Mouse (Mus musculus): Measurements from ENCODE around the gene Arhgef19. TPM values are rescaled to one million over a fixed set of nuclear protein-coding genes. Genes with fewer than 3 reads are reported as not detected.

The Arhgef19 gene
- total and polyA plus RNA-seq, 2 experiments from 2014 or later, result 1.5 to 2.5 TPM

GRCm38 (mm10) chr4:141300196-141300595, 60.9 kb downstream of the Arhgef19 start:
- ATAC-seq (ENCODE audit: insufficient read depth, low read depth) (no peak), DNase-seq (ENCODE audit: low spot score) (no peak)
- H3K4me3 ChIP-seq (ENCODE audit: low read depth, low read length), result no peak overlapping the region
- H3K27ac ChIP-seq (ENCODE audit: low read depth), result no peak overlapping the region
- TF ChIP-seq EP300 (IDR thresholded peaks at IDR 0.05; ENCODE audit: low read depth) (no peak), CTCF (IDR thresholded peaks at IDR 0.05; ENCODE audit: low read depth) (no peak)
- WGBS, result 54% methylated on average over 4 of the region's 4 CpGs
- H3K4me2 ChIP-seq (ENCODE audit: low read depth, low read length), result no peak overlapping the region
- no peaks in the 10 kb centered on the region for H3K9me3 ChIP-seq (replicated peaks; ENCODE audit: control insufficient read depth, low read length)
- peaks cover 12% of the 10 kb centered on the region for H3K27me3 ChIP-seq (ENCODE audit: control insufficient read depth, insufficient read depth, low read length)
- no peaks in the 10 kb centered on the region for H3K36me3 ChIP-seq (replicated peaks; ENCODE audit: control insufficient read depth, insufficient read depth, low read length)
- H3K9ac ChIP-seq (replicated peaks; ENCODE audit: low read depth, low read length), result no peak overlapping the region
- peaks cover 8% of the 10 kb centered on the region; the same call in 1 of the 2 replicates for H3K4me1 ChIP-seq (ENCODE audit: control insufficient read depth, insufficient read depth)

GRCm38 (mm10) chr4:141301116-141301553, 61.8 kb downstream of the Arhgef19 start, which contains the start of gene Epha2:
Gene Epha2, plus strand, starts transcription at chr4:141301240.
- WGBS, result under 1% methylated on average over 34 of the region's 35 CpGs

GRCm38 (mm10) chr4:141301591-141302427, 62.5 kb downstream of the Arhgef19 start:
- DNase-seq (ENCODE audit: low spot score) (no peak), ATAC-seq (ENCODE audit: insufficient read depth, low read depth) (no peak; the same call in 1 of the 2 replicates)
- TF ChIP-seq CTCF (IDR thresholded peaks at IDR 0.05; ENCODE audit: low read depth) (no peak), EP300 (IDR thresholded peaks at IDR 0.05; ENCODE audit: low read depth) (no peak)

More at GRCm38 (mm10) chr4:141301116-141301553, 61.8 kb downstream of the Arhgef19 start, which contains the start of gene Epha2:
- TF ChIP-seq CTCF (IDR thresholded peaks at IDR 0.05; ENCODE audit: low read depth) (no peak), EP300 (IDR thresholded peaks at IDR 0.05; ENCODE audit: low read depth) (no peak)
- Histone ChIP-seq H3K36me3 (replicated peaks; ENCODE audit: control insufficient read depth, insufficient read depth, low read length) (no peaks in the 10 kb centered on the region), H3K9me3 (replicated peaks; ENCODE audit: control insufficient read depth, low read length) (no peaks in the 10 kb centered on the region), H3K4me3 (ENCODE audit: low read depth, low read length) (peak within 1 kb of the TSS; percentile 58), H3K4me2 (ENCODE audit: low read depth, low read length) (peak within 1 kb of the TSS; percentile 94), H3K27ac (ENCODE audit: low read depth) (peak within 1 kb of the TSS; percentile 11; the same call in 1 of the 2 replicates), H3K9ac (replicated peaks; ENCODE audit: low read depth, low read length) (peak within 1 kb of the TSS; percentile 55), H3K27me3 (ENCODE audit: control insufficient read depth, insufficient read depth, low read length) (peaks cover 12% of the 10 kb centered on the region; the same call in 1 of the 2 replicates), H3K4me1 (ENCODE audit: control insufficient read depth, insufficient read depth) (peaks cover 8% of the 10 kb centered on the region; the same call in 1 of the 2 replicates)
- DNase-seq (ENCODE audit: low spot score) (peak; percentile 77), ATAC-seq (ENCODE audit: insufficient read depth, low read depth) (peak; percentile 71)

GRCm38 (mm10) chr4:141302428-141303401, 63.4 kb downstream of the Arhgef19 start:
- DNase-seq (ENCODE audit: low spot score), result no peak
- TF ChIP-seq CTCF (IDR thresholded peaks at IDR 0.05; ENCODE audit: low read depth), result no peak
- no peak for TF ChIP-seq EP300 (IDR thresholded peaks at IDR 0.05; ENCODE audit: low read depth)
- no peak for ATAC-seq (ENCODE audit: insufficient read depth, low read depth)
- peak overlapping the region; percentile 94 for H3K4me2 ChIP-seq (ENCODE audit: low read depth, low read length)
- H3K4me1 ChIP-seq (ENCODE audit: control insufficient read depth, insufficient read depth), result peaks cover 8% of the 10 kb centered on the region; the same call in 1 of the 2 replicates
- H3K9ac ChIP-seq (replicated peaks; ENCODE audit: low read depth, low read length), result peak overlapping the region; percentile 55
- WGBS, result 36% methylated on average over 27 of the region's 27 CpGs
- H3K9me3 ChIP-seq (replicated peaks; ENCODE audit: control insufficient read depth, low read length), result no peaks in the 10 kb centered on the region
- H3K36me3 ChIP-seq (replicated peaks; ENCODE audit: control insufficient read depth, insufficient read depth, low read length), result no peaks in the 10 kb centered on the region
- H3K27me3 ChIP-seq (ENCODE audit: control insufficient read depth, insufficient read depth, low read length), result peaks cover 8% of the 10 kb centered on the region; the same call in 1 of the 2 replicates
- 0 out of 2 replicates have a peak overlapping the region, but pooled peaks have one; percentile 3 for H3K27ac ChIP-seq (ENCODE audit: low read depth)
- peak overlapping the region; percentile 58 for H3K4me3 ChIP-seq (ENCODE audit: low read depth, low read length)

More at GRCm38 (mm10) chr4:141301591-141302427, 62.5 kb downstream of the Arhgef19 start:
- Histone ChIP-seq H3K27me3 (ENCODE audit: control insufficient read depth, insufficient read depth, low read length) (peaks cover 10% of the 10 kb centered on the region; the same call in 1 of the 2 replicates), H3K4me3 (ENCODE audit: low read depth, low read length) (peak overlapping the region; percentile 58), H3K4me1 (ENCODE audit: control insufficient read depth, insufficient read depth) (peaks cover 8% of the 10 kb centered on the region; the same call in 1 of the 2 replicates), H3K36me3 (replicated peaks; ENCODE audit: control insufficient read depth, insufficient read depth, low read length) (no peaks in the 10 kb centered on the region), H3K27ac (ENCODE audit: low read depth) (peak overlapping the region; percentile 11; the same call in 1 of the 2 replicates), H3K9ac (replicated peaks; ENCODE audit: low read depth, low read length) (peak overlapping the region; percentile 55), H3K9me3 (replicated peaks; ENCODE audit: control insufficient read depth, low read length) (no peaks in the 10 kb centered on the region), H3K4me2 (ENCODE audit: low read depth, low read length) (peak overlapping the region; percentile 94)
- 3% methylated on average over 48 of the region's 51 CpGs for WGBS
